Mouse (Mus musculus) heart, adult 2 months (tissue): Measurements from ENCODE around the gene Lnp1.

Experiments used
- EP300 ChIP-seq: fragments of 200-500 bp; IDR thresholded peaks from 2 replicates; pipeline ENCODE4 v1.6.1; 2011; ENCODE audit warnings: low read depth, low read length, control low read depth; ENCODE audit not compliant: insufficient read depth
- POLR2A ChIP-seq: fragments of 200-500 bp; IDR thresholded peaks from 2 replicates; pipeline ENCODE4 v1.6.1; 2011; ENCODE audit warnings: mild to moderate bottlenecking, low read depth, low read length, control low read depth; ENCODE audit not compliant: insufficient read depth

DNA sequence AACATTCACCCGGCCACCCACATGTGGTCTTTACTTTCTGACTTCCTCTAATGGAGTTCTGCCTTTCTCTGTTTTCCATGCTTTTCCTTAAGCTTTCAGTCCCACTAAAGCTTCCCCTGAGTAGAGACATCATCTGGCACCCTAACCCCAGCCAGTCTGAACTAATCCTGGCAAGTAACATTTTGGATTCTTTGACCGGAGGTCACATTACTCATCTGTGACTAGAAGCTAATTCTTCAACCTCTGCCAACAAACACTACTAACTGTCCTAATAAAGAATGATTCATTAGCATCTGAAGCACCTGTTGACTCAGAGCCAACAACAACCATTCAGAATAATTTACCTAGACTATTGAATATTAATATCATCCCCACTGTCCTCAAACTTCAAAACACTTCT lies 14.5 kb upstream of the Lnp1 start:
- TF ChIP-seq EP300 = no peak
- TF ChIP-seq POLR2A = no peak
